Mouse (Mus musculus) embryonic fibroblast, embryonic 13.5 days (primary cell): Measurements from ENCODE around the gene Nrsn2.

Experiments
- CTCF ChIP-seq: IDR thresholded peaks from 2 replicates; pipeline ENCODE4 v1.5.1; 2011; ENCODE audit warnings: mild to moderate bottlenecking, control low read depth, low read length, moderate library complexity, borderline replicate concordance; ENCODE audit not compliant: insufficient read depth
- POLR2A ChIP-seq: IDR thresholded peaks from 2 replicates; pipeline ENCODE4 v1.6.1; 2011; ENCODE audit warnings: low read depth, mild to moderate bottlenecking, control low read depth, low read length, moderate library complexity

- no peak for TF ChIP-seq CTCF
- no peak for TF ChIP-seq POLR2A
Measured at GRCm38 (mm10) chr2:152346776-152347465, 29.5 kb downstream of the Nrsn2 start.
